In genomic region chr1:52799056-52799726, GRCm38 (mm10) we compare ENCODE assay signal across 9 mouse cellular contexts. TPM values are rescaled to one million over a fixed set of nuclear protein-coding genes. Genes with fewer than 3 reads are reported as not detected.
DNase-seq lines count a peak whose midpoint lies in the region; ATAC-seq and TF ChIP-seq lines count a peak whose summit lies in the region.
"Had no signal": no experiment of that assay in that cellular context is flagged by ENCODE, and none has a peak within 500 bp of the region (broad histone marks: within the 10 kb centered on the region; RNA-seq: fewer than 3 reads in every experiment).

No protein-coding gene starts in this region.

- H3K9ac ChIP-seq in liver, embryonic 15.5 days = no peak overlapping the region
- no peak overlapping the region; the same call in 1 of the 2 replicates for H3K9ac ChIP-seq in heart, embryonic 14.5 days (ENCODE audit: low read length)
- H3K9ac ChIP-seq in lung, embryonic 15.5 days = no peak overlapping the region

- no peak overlapping the region for H3K27ac ChIP-seq in liver, embryonic 15.5 days (replicated peaks)
- peak overlapping the region; percentile 72 to 77 for H3K27ac ChIP-seq in heart, embryonic 14.5 days (replicated peaks in 1 of 2; ENCODE audit: control insufficient read depth in 1 of 2, insufficient read depth in 1 of 2, low read depth in 2 of 2, low read length in 2 of 2)
- H3K27ac ChIP-seq in lung, embryonic 15.5 days = 0 out of 2 replicates have a peak overlapping the region, but pooled peaks have one; percentile 9
- H3K27ac ChIP-seq in small intestine, adult 2 months (ENCODE audit: insufficient read depth, low read depth, low read length) = peak overlapping the region; percentile 83

- no peaks in the 10 kb centered on the region for H3K9me3 ChIP-seq in liver, embryonic 15.5 days (replicated peaks)
- H3K9me3 ChIP-seq in heart, embryonic 14.5 days (ENCODE audit: control insufficient read depth, low read length) = no peaks in the 10 kb centered on the region
- H3K9me3 ChIP-seq in lung, embryonic 15.5 days = no peaks in the 10 kb centered on the region

- 37% methylated on average over 10 of the region's 10 CpGs for WGBS in liver, embryonic 15.5 days (ENCODE audit: insufficient replicate concordance)
- WGBS in heart, embryonic 14.5 days = 39% methylated on average over 10 of the region's 10 CpGs
- 46% methylated on average over 10 of the region's 10 CpGs for WGBS in lung, embryonic 15.5 days
- 7% methylated on average over 10 of the region's 10 CpGs for WGBS in small intestine, adult 2 months

- no peak for TF ChIP-seq POLR2A in small intestine, adult 2 months (IDR thresholded peaks at IDR 0.05; ENCODE audit: low read depth, low read length)

- no peaks in the 10 kb centered on the region for H3K27me3 ChIP-seq in liver, embryonic 15.5 days
- H3K27me3 ChIP-seq in heart, embryonic 14.5 days (ENCODE audit: control insufficient read depth, insufficient read depth, low read length) = no peaks in the 10 kb centered on the region
- no peaks in the 10 kb centered on the region for H3K27me3 ChIP-seq in lung, embryonic 15.5 days
- H3K27me3 ChIP-seq in small intestine, adult 2 months (ENCODE audit: control insufficient read depth, insufficient read depth, low read length) = no peaks in the 10 kb centered on the region

- no peak for ATAC-seq in liver, embryonic 15.5 days (ENCODE audit: insufficient read depth)
- ATAC-seq in heart, embryonic 14.5 days (ENCODE audit: insufficient number of reproducible peaks, insufficient read depth, low FRiP score, low read depth) = no peak
- no peak for ATAC-seq in lung, embryonic 15.5 days (ENCODE audit: borderline replicate concordance, extremely low read depth, low FRiP score, low TSS enrichment)

- TF ChIP-seq CTCF in small intestine, adult 2 months (IDR thresholded peaks at IDR 0.05; ENCODE audit: extremely low read depth, insufficient read length, insufficient replicate concordance, low read depth, low read length) = no peak

- peak overlapping the region; percentile 23; the same call in 1 of the 2 replicates for H3K4me2 ChIP-seq in liver, embryonic 15.5 days
- H3K4me2 ChIP-seq in heart, embryonic 14.5 days (ENCODE audit: low read length) = peak overlapping the region; percentile 51
- no peak overlapping the region for H3K4me2 ChIP-seq in lung, embryonic 15.5 days

- H3K4me1 ChIP-seq in liver, embryonic 15.5 days (replicated peaks) = peaks cover 23% of the 10 kb centered on the region
- peaks cover 16 to 32% of the 10 kb centered on the region in 2 experiments for H3K4me1 ChIP-seq in heart, embryonic 14.5 days (ENCODE audit: control insufficient read depth in 2 of 2, insufficient read depth in 2 of 2, low read length in 2 of 2)
- H3K4me1 ChIP-seq in lung, embryonic 15.5 days = 0 out of 2 replicates have a peak, but pooled peaks cover 5% of the 10 kb centered on the region
- peaks cover 6% of the 10 kb centered on the region; the same call in 1 of the 2 replicates for H3K4me1 ChIP-seq in small intestine, adult 2 months (ENCODE audit: control insufficient read depth, insufficient read depth, insufficient read length, low read length)

- no peaks in the 10 kb centered on the region; the same call in 1 of the 2 replicates for H3K36me3 ChIP-seq in liver, embryonic 15.5 days (replicated peaks)
- peaks cover 14% of the 10 kb centered on the region for H3K36me3 ChIP-seq in heart, embryonic 14.5 days (ENCODE audit: control insufficient read depth, insufficient read depth, low read length)
- no peaks in the 10 kb centered on the region for H3K36me3 ChIP-seq in lung, embryonic 15.5 days
- H3K36me3 ChIP-seq in small intestine, adult 2 months (ENCODE audit: control insufficient read depth, insufficient read depth, low read length) = peaks cover 5% of the 10 kb centered on the region; the same call in 1 of the 2 replicates

- peak; percentile 61 for DNase-seq in adrenal gland, adult 2 months
- no peak for DNase-seq in adrenal gland, adult 8-10 months
- DNase-seq in liver = no peak
- DNase-seq in cerebellum, postnatal 10 days = no peak

- H3K4me3 ChIP-seq in liver, embryonic 15.5 days (replicated peaks) = no peak overlapping the region
- 0 out of 4 replicates have a peak overlapping the region, but pooled peaks of 1 of the 2 experiments have one; percentile 6 for H3K4me3 ChIP-seq in heart, embryonic 14.5 days (ENCODE audit: control insufficient read depth in 1 of 2, insufficient read depth in 1 of 2, low read depth in 1 of 2, low read length in 2 of 2)
- no peak overlapping the region for H3K4me3 ChIP-seq in lung, embryonic 15.5 days
- peak overlapping the region; percentile 62 for H3K4me3 ChIP-seq in small intestine, adult 2 months (ENCODE audit: low read depth, low read length)
- H3K4me3 ChIP-seq: erythroblast, embryonic 14.5 days had no signal

RNA-seq across cellular contexts. Expression of gene Inpp1, which starts 18.3 kb away (rescaled TPM):
- total RNA-seq in adrenal gland, adult 2 months (2021) = 10 to 100 TPM; 20.9 to 21.4 TPM
- 4.3 TPM in 2 replicates for polyA plus RNA-seq in adrenal gland, adult 2 months (2012; rRNA removed)
- total RNA-seq in adrenal gland, adult 8-10 months (2022) = 10 to 100 TPM; 17.1 to 24.0 (median 21.0) TPM
- 5.2 and 5.8 TPM in 2 replicates for polyA plus RNA-seq in liver, embryonic 15.5 days (2015; fragmentation: Nextera tagmentation; extraction: Ambion mirVana)
- polyA plus RNA-seq in heart, embryonic 14.5 days (2014; fragmentation: Nextera tagmentation; extraction: Ambion mirVana) = 13.7 and 14.4 TPM in 2 replicates
- polyA plus RNA-seq in lung, embryonic 15.5 days (2015; fragmentation: Nextera tagmentation; extraction: Ambion mirVana) = 15.6 and 16.1 TPM in 2 replicates
- polyA plus RNA-seq in small intestine, adult 2 months (2012; rRNA removed) = 2.6 and 7.5 TPM in 2 replicates

RNA-seq across cellular contexts. Expression of gene Hibch, which starts 45.5 kb away (rescaled TPM):
- 10 to 100 TPM; 62.0 to 95.2 TPM for total RNA-seq in adrenal gland, adult 2 months (2021)
- 37.3 and 50.8 TPM in 2 replicates for polyA plus RNA-seq in adrenal gland, adult 2 months (2012; rRNA removed)
- total RNA-seq in adrenal gland, adult 8-10 months (2022) = 10 to 100 TPM; 60.7 to 75.4 (median 64.0) TPM
- polyA plus RNA-seq in liver, embryonic 15.5 days (2015; fragmentation: Nextera tagmentation; extraction: Ambion mirVana) = 13.8 and 15.9 TPM in 2 replicates
- 31.9 and 33.0 TPM in 2 replicates for polyA plus RNA-seq in heart, embryonic 14.5 days (2014; fragmentation: Nextera tagmentation; extraction: Ambion mirVana)
- 18.1 and 19.5 TPM in 2 replicates for polyA plus RNA-seq in lung, embryonic 15.5 days (2015; fragmentation: Nextera tagmentation; extraction: Ambion mirVana)
- polyA plus RNA-seq in small intestine, adult 2 months (2012; rRNA removed) = 9.1 and 11.5 TPM in 2 replicates
